In genomic region chr10:68136051-68136450, GRCm38 (mm10) we compare ENCODE assay signal across 9 mouse cellular contexts.
A peak's percentile ranks its signal among the peaks of the same experiment; 100 is the strongest.
DNase-seq lines count a peak whose midpoint lies in the region; ATAC-seq and TF ChIP-seq lines count a peak whose summit lies in the region.
"Had no signal": no experiment of that assay in that cellular context is flagged by ENCODE, and none has a peak within 500 bp of the region (broad histone marks: within the 10 kb centered on the region; RNA-seq: fewer than 3 reads in every experiment).

No protein-coding gene starts in this region.

- no peak for TF ChIP-seq POLR2A in bone marrow macrophage, adult 2 months (IDR thresholded peaks at IDR 0.05; ENCODE audit: borderline replicate concordance, low read depth, low read length)

- peaks cover 43% of the 10 kb centered on the region for H3K4me1 ChIP-seq in heart, embryonic 16.5 days (ENCODE audit: control insufficient read depth, insufficient read depth, low read length)
- peaks cover 32% of the 10 kb centered on the region for H3K4me1 ChIP-seq in bone marrow macrophage, adult 2 months (ENCODE audit: control insufficient read depth, insufficient read depth, low read length)
- H3K4me1 ChIP-seq in hindbrain, postnatal 0 days (ENCODE audit: insufficient read depth, low read length), result peaks cover 11% of the 10 kb centered on the region; the same call in 1 of the 2 replicates
- H3K4me1 ChIP-seq in midbrain, embryonic 13.5 days (replicated peaks), result peaks cover 34% of the 10 kb centered on the region

- H3K4me3 ChIP-seq in heart, embryonic 16.5 days (ENCODE audit: low read length), result peak overlapping the region; percentile 71
- peak overlapping the region; percentile 41 for H3K4me3 ChIP-seq in bone marrow macrophage, adult 2 months (ENCODE audit: insufficient read depth, low read length)
- H3K4me3 ChIP-seq in hindbrain, postnatal 0 days (ENCODE audit: low read length), result peak overlapping the region; percentile 38
- peak overlapping the region; percentile 35 for H3K4me3 ChIP-seq in midbrain, embryonic 13.5 days (replicated peaks)

- peak overlapping the region; percentile 73 for H3K4me2 ChIP-seq in heart, embryonic 16.5 days (ENCODE audit: low read depth, low read length)
- peak overlapping the region; percentile 62 for H3K4me2 ChIP-seq in hindbrain, postnatal 0 days (ENCODE audit: low read depth, low read length)
- H3K4me2 ChIP-seq in midbrain, embryonic 13.5 days (replicated peaks), result peak overlapping the region; percentile 61

- H3K9me3 ChIP-seq in heart, embryonic 16.5 days (replicated peaks; ENCODE audit: control insufficient read depth, low read length), result no peaks in the 10 kb centered on the region
- H3K9me3 ChIP-seq in hindbrain, postnatal 0 days (ENCODE audit: low read length), result no peaks in the 10 kb centered on the region
- H3K9me3 ChIP-seq in midbrain, embryonic 13.5 days, result 0 out of 2 replicates have a peak, but pooled peaks cover 5% of the 10 kb centered on the region

- no peak for ATAC-seq in heart, embryonic 16.5 days (replicated peaks; ENCODE audit: extremely low read depth, insufficient read depth, low FRiP score)
- no peak for ATAC-seq in hindbrain, postnatal 0 days
- ATAC-seq in midbrain, embryonic 13.5 days, result no peak
- ATAC-seq in granulocyte monocyte progenitor cell, adult 5-6 weeks (replicated peaks; ENCODE audit: poor library complexity, severe bottlenecking), result no peak

- H3K9ac ChIP-seq in heart, embryonic 16.5 days (ENCODE audit: low read length), result peak overlapping the region; percentile 81
- peak overlapping the region; percentile 43 for H3K9ac ChIP-seq in hindbrain, postnatal 0 days (replicated peaks; ENCODE audit: low read length)
- peak overlapping the region; percentile 56 for H3K9ac ChIP-seq in midbrain, embryonic 13.5 days (replicated peaks)

- WGBS in heart, embryonic 16.5 days, result 3% methylated on average over 9 of the region's 9 CpGs
- 3% methylated on average over 9 of the region's 9 CpGs for WGBS in hindbrain, postnatal 0 days
- WGBS in midbrain, embryonic 13.5 days, result 2% methylated on average over 9 of the region's 9 CpGs

- intact Hi-C loops in left cerebral cortex, postnatal 10 days (cut with DNase I), result no loop called here

- no peaks in the 10 kb centered on the region for H3K27me3 ChIP-seq in heart, embryonic 16.5 days (ENCODE audit: control insufficient read depth, insufficient read depth, low read length)
- no peaks in the 10 kb centered on the region for H3K27me3 ChIP-seq in hindbrain, postnatal 0 days (ENCODE audit: insufficient read depth, low read length)
- no peaks in the 10 kb centered on the region for H3K27me3 ChIP-seq in midbrain, embryonic 13.5 days
- H3K27me3 ChIP-seq: Patski had no signal

- peaks cover 16% of the 10 kb centered on the region; the same call in 1 of the 2 replicates for H3K36me3 ChIP-seq in heart, embryonic 16.5 days (ENCODE audit: control insufficient read depth, insufficient read depth)
- H3K36me3 ChIP-seq in hindbrain, postnatal 0 days (ENCODE audit: insufficient read depth, low read length), result no peaks in the 10 kb centered on the region
- H3K36me3 ChIP-seq in midbrain, embryonic 13.5 days, result peaks cover 17% of the 10 kb centered on the region; the same call in 1 of the 2 replicates

- peak overlapping the region; percentile 94 for H3K27ac ChIP-seq in heart, embryonic 16.5 days (ENCODE audit: low read length)
- H3K27ac ChIP-seq in bone marrow macrophage, adult 2 months (ENCODE audit: insufficient read depth, low read depth, low read length), result no peak overlapping the region
- peak overlapping the region; percentile 72 for H3K27ac ChIP-seq in hindbrain, postnatal 0 days
- peak overlapping the region; percentile 76 for H3K27ac ChIP-seq in midbrain, embryonic 13.5 days

- TF ChIP-seq CTCF in bone marrow macrophage, adult 2 months (IDR thresholded peaks at IDR 0.05; ENCODE audit: low read depth, low read length), result no peak
- no peak for TF ChIP-seq CTCF in hindbrain, postnatal 0 days (IDR thresholded peaks at IDR 0.05; ENCODE audit: low read depth)

- no peak for DNase-seq in heart, adult 11 months
- DNase-seq in hindbrain, postnatal 0 days (ENCODE audit: low spot score), result no peak
- DNase-seq in left cerebral cortex, postnatal 10 days (ENCODE audit: extremely low spot score in 1 of 2, low spot score in 2 of 2), result no peak
- DNase-seq in adrenal gland, adult 8-10 months, result no peak
